Mouse (Mus musculus) MEL (cell line): ENCODE results near the gene Slc44a1. TPM values are rescaled to one million over a fixed set of nuclear protein-coding genes. Genes with fewer than 3 reads are reported as not detected.

ENCODE experiments used
- DNase-seq: peaks from one replicate; pipeline ENCODE4 v3.0.0; 2011; ENCODE audit warnings: low read depth, low spot score
- H3K27ac ChIP-seq: 2 replicates; pipeline ENCODE4 v1.5.1; 2012; ENCODE audit warnings: low read depth, mild to moderate bottlenecking, control low read depth, low read length, moderate library complexity; ENCODE audit not compliant: control insufficient read depth
- H3K27me3 ChIP-seq, 2 experiments: fragments of 150-350 bp in 1 of 2; sonication (generic) in 1 of 2; 2 replicates each; pipeline ENCODE4 v1.6.1; 2012; ENCODE audit warnings: low read length in 2 of 2, mild to moderate bottlenecking in 2 of 2, improper control_type of control experiment in 1 of 2, moderate library complexity in 1 of 2; ENCODE audit not compliant: insufficient read depth in 2 of 2, control insufficient read depth in 1 of 2
- H3K36me3 ChIP-seq, 2 experiments: 2 replicates each; pipeline ENCODE4 v1.6.1; 2012 to 2014; ENCODE audit warnings: low read length in 2 of 2, improper control_type of control experiment in 1 of 2, inconsistent platforms in 1 of 2, mild to moderate bottlenecking in 1 of 2; ENCODE audit not compliant: insufficient read depth in 2 of 2, control insufficient read depth in 1 of 2
- H3K4me1 ChIP-seq, 2 experiments: fragments of 150-350 bp in 1 of 2; sonication (generic) in 1 of 2; 2 replicates each; pipeline ENCODE4 v1.6.1; 2012; ENCODE audit warnings: low read length in 2 of 2, improper control_type of control experiment in 1 of 2, mild to moderate bottlenecking in 1 of 2; ENCODE audit not compliant: insufficient read depth in 2 of 2, control insufficient read depth in 1 of 2
- H3K4me3 ChIP-seq, 2 experiments: fragments of 150-350 bp in 1 of 2; sonication (generic) in 1 of 2; 2 replicates each; pipeline ENCODE4 v1.5.1; 2012; ENCODE audit warnings: low read depth in 2 of 2, low read length in 2 of 2, mild to moderate bottlenecking in 2 of 2, moderate library complexity in 2 of 2, control low read depth in 1 of 2, improper control_type of control experiment in 1 of 2; ENCODE audit not compliant: control insufficient read depth in 1 of 2, insufficient read depth in 1 of 2
- H3K79me2 ChIP-seq: 2 replicates; pipeline ENCODE4 v1.6.1; 2012; ENCODE audit warnings: mild to moderate bottlenecking, low read length, moderate library complexity; ENCODE audit not compliant: control insufficient read depth, poor library complexity, insufficient read depth
- H3K9ac ChIP-seq: 2 replicates; pipeline ENCODE4 v1.6.1; 2012; ENCODE audit warnings: low read depth, mild to moderate bottlenecking, control low read depth, low read length, moderate library complexity; ENCODE audit not compliant: control insufficient read depth, poor library complexity, severe bottlenecking
- H3K9me3 ChIP-seq: fragments of 150-350 bp; sonication (generic); replicated peaks from 2 replicates; pipeline ENCODE4 v1.6.1; 2012; ENCODE audit warnings: mild to moderate bottlenecking, low read length, improper control_type of control experiment, moderate library complexity; ENCODE audit not compliant: insufficient read depth
- CHD1 ChIP-seq: IDR thresholded peaks from 2 replicates; pipeline ENCODE4 v1.6.1; 2012; ENCODE audit warnings: low read depth, mild to moderate bottlenecking, inconsistent platforms, low read length, improper control_type of control experiment
- CHD2 ChIP-seq: IDR thresholded peaks from 2 replicates; pipeline ENCODE4 v1.6.1; 2011; ENCODE audit warnings: low read length, improper control_type of control experiment
- CTCF ChIP-seq, 3 experiments: IDR thresholded peaks in 2 of 3; conservative IDR thresholded peaks in 1 of 3; 2 replicates each; pipeline ENCODE4 v1.5.1; 2011 to 2012; ENCODE audit warnings: low read length in 3 of 3, low read depth in 2 of 3, mild to moderate bottlenecking in 2 of 3, improper control_type of control experiment in 1 of 3, inconsistent platforms in 1 of 3, mixed read lengths in 1 of 3, moderate library complexity in 1 of 3; ENCODE audit not compliant: control insufficient read depth in 1 of 3, insufficient read depth in 1 of 3, poor library complexity in 1 of 3, severe bottlenecking in 1 of 3
- E2F4 ChIP-seq: IDR thresholded peaks from 2 replicates; pipeline ENCODE4 v1.6.1; 2011; ENCODE audit warnings: low read depth, low read length, improper control_type of control experiment, borderline replicate concordance
- ELF1 ChIP-seq: IDR thresholded peaks from 2 replicates; pipeline ENCODE4 v1.6.1; 2014; ENCODE audit warnings: low read depth, mild to moderate bottlenecking, inconsistent platforms, low read length, improper control_type of control experiment, moderate library complexity
- ETS1 ChIP-seq: IDR thresholded peaks from 2 replicates; pipeline ENCODE4 v1.6.1; 2012; ENCODE audit warnings: low read depth, mild to moderate bottlenecking, inconsistent platforms, low read length, improper control_type of control experiment, moderate library complexity
- GATA1 ChIP-seq: IDR thresholded peaks from 2 replicates; pipeline ENCODE4 v1.6.1; 2011; ENCODE audit warnings: low read depth, low read length, improper control_type of control experiment
- HCFC1 ChIP-seq: IDR thresholded peaks from 2 replicates; pipeline ENCODE4 v1.6.1; 2012; ENCODE audit warnings: low read depth, mild to moderate bottlenecking, inconsistent platforms, low read length, improper control_type of control experiment, moderate library complexity
- KAT2A ChIP-seq: conservative IDR thresholded peaks from 2 replicates; pipeline ENCODE4 v1.6.1; 2012; ENCODE audit warnings: low read depth, low read length, improper control_type of control experiment, inconsistent platforms
- MAFK ChIP-seq: IDR thresholded peaks from 2 replicates; pipeline ENCODE4 v1.6.1; 2011; ENCODE audit warnings: low read depth, mild to moderate bottlenecking, low read length, improper control_type of control experiment, borderline replicate concordance
- NRF1 ChIP-seq: IDR thresholded peaks from 2 replicates; pipeline ENCODE4 v1.6.1; 2014; ENCODE audit warnings: low read depth, mild to moderate bottlenecking, inconsistent platforms, low read length, improper control_type of control experiment, moderate library complexity; ENCODE audit not compliant: poor library complexity, insufficient read depth, severe bottlenecking
- POLR2A ChIP-seq, 2 experiments: IDR thresholded peaks; 2 replicates each; pipeline ENCODE4 v1.6.1; 2011 to 2012; ENCODE audit warnings: low read length in 2 of 2, mild to moderate bottlenecking in 2 of 2, control low read depth in 1 of 2, improper control_type of control experiment in 1 of 2, low read depth in 1 of 2, moderate library complexity in 1 of 2; ENCODE audit not compliant: control insufficient read depth in 1 of 2, insufficient read depth in 1 of 2, poor library complexity in 1 of 2
- RAD21 ChIP-seq: IDR thresholded peaks from 2 replicates; pipeline ENCODE4 v1.6.1; 2011; ENCODE audit warnings: mild to moderate bottlenecking, low read depth, low read length, improper control_type of control experiment
- RCOR1 ChIP-seq: IDR thresholded peaks from 2 replicates; pipeline ENCODE4 v1.6.1; 2012; ENCODE audit warnings: low read depth, mild to moderate bottlenecking, inconsistent platforms, low read length, improper control_type of control experiment
- SIN3A ChIP-seq: IDR thresholded peaks from 2 replicates; pipeline ENCODE4 v1.6.1; 2012; ENCODE audit warnings: low read length, improper control_type of control experiment, inconsistent platforms
- SMC3 ChIP-seq: IDR thresholded peaks from 2 replicates; pipeline ENCODE4 v1.6.1; 2011; ENCODE audit warnings: low read depth, low read length, improper control_type of control experiment
- TAL1 ChIP-seq: IDR thresholded peaks from 2 replicates; pipeline ENCODE4 v1.6.1; 2012; ENCODE audit warnings: mild to moderate bottlenecking, inconsistent platforms, low read length, moderate library complexity, mixed read lengths
- TBP ChIP-seq: IDR thresholded peaks from 2 replicates; pipeline ENCODE4 v1.8.0; 2011; ENCODE audit warnings: low read depth, low read length, improper control_type of control experiment
- TCF12 ChIP-seq: IDR thresholded peaks from 2 replicates; pipeline ENCODE4 v1.6.1; 2014; ENCODE audit warnings: low read depth, mild to moderate bottlenecking, inconsistent platforms, low read length, improper control_type of control experiment, moderate library complexity
- UBTF ChIP-seq: IDR thresholded peaks from 2 replicates; pipeline ENCODE4 v1.6.1; 2012; ENCODE audit warnings: low read depth, mild to moderate bottlenecking, inconsistent platforms, low read length, improper control_type of control experiment, moderate library complexity, borderline replicate concordance; ENCODE audit not compliant: insufficient read depth
- USF1 ChIP-seq: IDR thresholded peaks from 2 replicates; pipeline ENCODE4 v1.6.1; 2014; ENCODE audit warnings: low read depth, mild to moderate bottlenecking, inconsistent platforms, low read length, improper control_type of control experiment, moderate library complexity
- ZC3H11A ChIP-seq: IDR thresholded peaks from 2 replicates; pipeline ENCODE4 v1.6.1; 2012; ENCODE audit warnings: low read depth, mild to moderate bottlenecking, inconsistent platforms, low read length, improper control_type of control experiment
- ZKSCAN1 ChIP-seq: IDR thresholded peaks from 2 replicates; pipeline ENCODE4 v1.6.1; 2012; ENCODE audit warnings: low read depth, mild to moderate bottlenecking, inconsistent platforms, low read length, improper control_type of control experiment, moderate library complexity
- polyA plus RNA-seq, 2 experiments: library from polyadenylated mRNA; stranded (reverse) in 1 of 2; unstranded in 1 of 2; fragments of >175 nt in 1 of 2; fragments of >200 nt in 1 of 2; gene quantifications; 2 replicates each; pipeline versions ENCODE4 v1.2.1 to v1.2.4; 2012; ENCODE audit warnings: low replicate concordance in 2 of 2, low read depth in 1 of 2; ENCODE audit not compliant: insufficient read length in 2 of 2, insufficient read depth in 1 of 2, missing spikeins in 1 of 2
- total RNA-seq: library from RNA; depleted of rRNA; stranded (reverse); fragments of 300-350 nt; gene quantifications from 2 replicates; pipeline ENCODE4 v1.2.3, GENCODE M21; 2012

The Slc44a1 gene
- total and polyA plus RNA-seq, 3 experiments = 9.6 to 10.6 TPM; not detected in 1

- Histone ChIP-seq H3K9ac (no peak overlapping the region), H3K4me1 (no peaks in the 10 kb centered on the region; a peak in 1 of 4 replicates), H3K4me3 (no peak overlapping the region), H3K27ac (no peak overlapping the region), H3K27me3 (peaks cover 0 to 3% of the 10 kb centered on the region in 2 experiments; a peak in 2 of 4 replicates), H3K36me3 (no peaks in the 10 kb centered on the region), H3K9me3 (no peaks in the 10 kb centered on the region), H3K79me2 (no peaks in the 10 kb centered on the region)
- peak; percentile 80 for DNase-seq
- TF ChIP-seq TBP = no peak
- peak; percentile 61 to 95 (median 71) for TF ChIP-seq CTCF (IDR thresholded peaks at IDR 0.05 in 2 of 3, conservative IDR thresholded peaks at IDR 0.05 in 1 of 3; ENCODE audit: control insufficient read depth in 1 of 3, insufficient read depth in 1 of 3, low read depth in 2 of 3, low read length in 3 of 3, poor library complexity in 1 of 3, severe bottlenecking in 1 of 3)
- TF ChIP-seq SIN3A = peak; percentile 51; the same call in 1 of the 2 replicates
- peak; percentile 98 for TF ChIP-seq RAD21
- no peak for TF ChIP-seq ETS1
- peak; percentile 96 for TF ChIP-seq SMC3
- no peak for TF ChIP-seq POLR2A (IDR thresholded peaks at IDR 0.05; ENCODE audit: control insufficient read depth in 1 of 2, insufficient read depth in 1 of 2, low read depth in 1 of 2, low read length in 2 of 2, poor library complexity in 1 of 2)
- no peak for TF ChIP-seq CHD1
- TF ChIP-seq RCOR1 = no peak
- TF ChIP-seq USF1 = no peak
- TF ChIP-seq ZC3H11A = peak; percentile 94
Observed at GRCm38 (mm10) chr4:53594204-53594603, 154.0 kb downstream of the Slc44a1 start.

GRCm38 (mm10) chr4:53595246-53596062 lies 155.2 kb downstream of the Slc44a1 start:
- no peaks in the 10 kb centered on the region for H3K4me1 ChIP-seq
- H3K9ac ChIP-seq = no peak overlapping the region
- TF ChIP-seq CTCF (IDR thresholded peaks at IDR 0.05 in 2 of 3, conservative IDR thresholded peaks at IDR 0.05 in 1 of 3; ENCODE audit: control insufficient read depth in 1 of 3, insufficient read depth in 1 of 3, low read depth in 2 of 3, low read length in 3 of 3, poor library complexity in 1 of 3, severe bottlenecking in 1 of 3) (no peak), RAD21 (no peak), TAL1 (no peak), UBTF (no peak), CHD2 (no peak), TCF12 (no peak), MAFK (no peak), KAT2A (no peak), TBP (no peak), ELF1 (no peak), ZC3H11A (no peak), HCFC1 (no peak), NRF1 (no peak), E2F4 (no peak), ZKSCAN1 (no peak), USF1 (no peak), GATA1 (no peak)
- H3K27ac ChIP-seq = no peak overlapping the region
- DNase-seq = no peak
- no peak overlapping the region for H3K4me3 ChIP-seq
- peaks cover 0 to 3% of the 10 kb centered on the region in 2 experiments; a peak in 2 of 4 replicates for H3K27me3 ChIP-seq
- no peaks in the 10 kb centered on the region for H3K36me3 ChIP-seq
- H3K9me3 ChIP-seq = no peaks in the 10 kb centered on the region
- H3K79me2 ChIP-seq = no peaks in the 10 kb centered on the region
